Comparison of ENCODE assay signal across 7 mouse cellular contexts in genomic region chr15:77366706-77367484, GRCm38 (mm10). TPM values are rescaled to one million over a fixed set of nuclear protein-coding genes. Genes with fewer than 3 reads are reported as not detected.
DNase-seq lines count a peak whose midpoint lies in the region; ATAC-seq and TF ChIP-seq lines count a peak whose summit lies in the region.

No protein-coding gene starts in this region.

- peak overlapping the region; percentile 51 for H3K4me2 ChIP-seq in intestine, embryonic 14.5 days (ENCODE audit: low read length)
- peak overlapping the region; percentile 50 for H3K4me2 ChIP-seq in midbrain, embryonic 11.5 days

- intact Hi-C loops in left cerebral cortex, postnatal 25 days (cut with DNase I) = loop anchor here (2.0 to 10.0 kb wide), 4 partner anchors 98 to 395 kb away; no protein-coding TSS in a partner anchor

- H3K9ac ChIP-seq in intestine, embryonic 14.5 days (ENCODE audit: low read length) = peak overlapping the region; percentile 52
- H3K9ac ChIP-seq in midbrain, embryonic 11.5 days (ENCODE audit: low read length) = peak overlapping the region; percentile 60

- 2% methylated on average over 26 of the region's 26 CpGs for WGBS in intestine, embryonic 14.5 days
- under 1% methylated on average over 26 of the region's 26 CpGs for WGBS in midbrain, embryonic 11.5 days
- WGBS in small intestine, adult 2 months = 8% methylated on average over 26 of the region's 26 CpGs

- no peaks in the 10 kb centered on the region for H3K27me3 ChIP-seq in intestine, embryonic 14.5 days (replicated peaks; ENCODE audit: control insufficient read depth, insufficient read depth, low read length)
- no peaks in the 10 kb centered on the region for H3K27me3 ChIP-seq in midbrain, embryonic 11.5 days (ENCODE audit: control insufficient read depth, insufficient read depth, low read length)
- no peaks in the 10 kb centered on the region for H3K27me3 ChIP-seq in small intestine, adult 2 months (ENCODE audit: control insufficient read depth, insufficient read depth, low read length)

- peak; percentile 46 for TF ChIP-seq CTCF in cortical plate, adult 2 months (IDR thresholded peaks at IDR 0.05; ENCODE audit: extremely low read depth, insufficient read depth, low read length)
- peak; percentile 54 for TF ChIP-seq CTCF in small intestine, adult 2 months (IDR thresholded peaks at IDR 0.05; ENCODE audit: extremely low read depth, insufficient read length, insufficient replicate concordance, low read depth, low read length)

- ATAC-seq in intestine, embryonic 14.5 days (replicated peaks; ENCODE audit: low FRiP score, low TSS enrichment, low read depth) = peak; percentile 59
- ATAC-seq in midbrain, embryonic 11.5 days (ENCODE audit: low FRiP score) = peak; percentile 51

- H3K4me3 ChIP-seq in cortical plate, adult 2 months (ENCODE audit: insufficient read depth, low read length) = no peak overlapping the region
- H3K4me3 ChIP-seq in intestine, embryonic 14.5 days (ENCODE audit: low read depth, low read length) = peak overlapping the region; percentile 20
- H3K4me3 ChIP-seq in midbrain, embryonic 11.5 days (ENCODE audit: low read depth, low read length) = peak overlapping the region; percentile 27
- H3K4me3 ChIP-seq in small intestine, adult 2 months (ENCODE audit: low read depth, low read length) = peak overlapping the region; percentile 31

- H3K9me3 ChIP-seq in intestine, embryonic 14.5 days (ENCODE audit: control insufficient read depth, low read length) = no peaks in the 10 kb centered on the region
- H3K9me3 ChIP-seq in midbrain, embryonic 11.5 days (ENCODE audit: control insufficient read depth, low read length) = no peaks in the 10 kb centered on the region

- peaks cover 16% of the 10 kb centered on the region for H3K4me1 ChIP-seq in cortical plate, adult 2 months (ENCODE audit: control insufficient read depth, insufficient read depth, low read length)
- H3K4me1 ChIP-seq in intestine, embryonic 14.5 days (replicated peaks; ENCODE audit: control insufficient read depth, insufficient read depth, low read length) = peaks cover 33% of the 10 kb centered on the region; the same call in 1 of the 2 replicates
- peaks cover 19% of the 10 kb centered on the region for H3K4me1 ChIP-seq in midbrain, embryonic 11.5 days (ENCODE audit: control insufficient read depth, insufficient read depth, low read length)
- peaks cover 8% of the 10 kb centered on the region for H3K4me1 ChIP-seq in small intestine, adult 2 months (ENCODE audit: control insufficient read depth, insufficient read depth, insufficient read length, low read length)

- peak; percentile 15; the same call in 1 of the 2 replicates for TF ChIP-seq POLR2A in cortical plate, adult 2 months (IDR thresholded peaks at IDR 0.05; ENCODE audit: extremely low read depth, insufficient read depth, low read length)
- no peak for TF ChIP-seq POLR2A in small intestine, adult 2 months (IDR thresholded peaks at IDR 0.05; ENCODE audit: low read depth, low read length)

- H3K27ac ChIP-seq in cortical plate, adult 2 months (ENCODE audit: insufficient read depth, low read length) = peak overlapping the region; percentile 94
- H3K27ac ChIP-seq in intestine, embryonic 14.5 days (ENCODE audit: low read depth) = peak overlapping the region; percentile 95
- peak overlapping the region; percentile 62 for H3K27ac ChIP-seq in midbrain, embryonic 11.5 days (ENCODE audit: low read depth, low read length)
- H3K27ac ChIP-seq in small intestine, adult 2 months (ENCODE audit: insufficient read depth, low read depth, low read length) = peak overlapping the region; percentile 86

- no peaks in the 10 kb centered on the region for H3K36me3 ChIP-seq in intestine, embryonic 14.5 days (ENCODE audit: control insufficient read depth, insufficient read depth, low read length)
- H3K36me3 ChIP-seq in midbrain, embryonic 11.5 days (ENCODE audit: control insufficient read depth, insufficient read depth, low read length) = no peaks in the 10 kb centered on the region
- H3K36me3 ChIP-seq in small intestine, adult 2 months (ENCODE audit: control insufficient read depth, insufficient read depth, low read length) = no peaks in the 10 kb centered on the region

- DNase-seq in adrenal gland, adult 18-20 months (ENCODE audit: low spot score in 2 of 2) = peak; percentile 79 to 83
- DNase-seq in gastrocnemius, postnatal 10 days = peak; percentile 89
- peak; percentile 90 for DNase-seq in intestine, embryonic 14.5 days (ENCODE audit: low spot score)
- peak; percentile 79 to 90 for DNase-seq in left cerebral cortex, postnatal 25 days (ENCODE audit: low spot score in 2 of 2)
- DNase-seq in midbrain, embryonic 11.5 days (ENCODE audit: low spot score, missing footprints) = peak; percentile 98

RNA-seq across cellular contexts. Expression of gene Apol7a, which starts 32.0 kb away (rescaled TPM):
- total RNA-seq in adrenal gland, adult 18-20 months (2021) = under 1 TPM in 1 of 2 experiments, not detected in 1; 0.22 TPM
- 1.1 and 1.2 TPM in 2 replicates for polyA plus RNA-seq in cortical plate, adult 2 months (2012; rRNA removed)
- total RNA-seq in gastrocnemius, postnatal 10 days (2021) = under 1 TPM; 0.14 to 0.29 TPM
- 8.9 and 9.7 TPM in 2 replicates for polyA plus RNA-seq in intestine, embryonic 14.5 days (2014; fragmentation: Nextera tagmentation; extraction: Ambion mirVana)
- total RNA-seq in left cerebral cortex, postnatal 25 days (2021) = under 1 TPM in 1 of 2 experiments, not detected in 1; 0.50 TPM
- polyA plus RNA-seq in midbrain, embryonic 11.5 days (2014; fragmentation: Nextera tagmentation; extraction: Ambion mirVana) = not detected in 2 replicates
- 31.4 and 88.8 TPM in 2 replicates for polyA plus RNA-seq in small intestine, adult 2 months (2012; rRNA removed)

RNA-seq across cellular contexts. Expression of gene Apol9a, which starts 44.0 kb away (rescaled TPM):
- 1 to 10 TPM in 1 of 2 experiments, under 1 TPM in 1; 0.70 to 2.2 TPM for total RNA-seq in adrenal gland, adult 18-20 months (2021)
- 0.40 and 0.46 TPM in 2 replicates for polyA plus RNA-seq in cortical plate, adult 2 months (2012; rRNA removed)
- not detected for total RNA-seq in gastrocnemius, postnatal 10 days (2021)
- 0.26 and 0.43 TPM in 2 replicates for polyA plus RNA-seq in intestine, embryonic 14.5 days (2014; fragmentation: Nextera tagmentation; extraction: Ambion mirVana)
- total RNA-seq in left cerebral cortex, postnatal 25 days (2021) = not detected
- polyA plus RNA-seq in midbrain, embryonic 11.5 days (2014; fragmentation: Nextera tagmentation; extraction: Ambion mirVana) = not detected in 2 replicates
- 41.6 and 153 TPM in 2 replicates for polyA plus RNA-seq in small intestine, adult 2 months (2012; rRNA removed)

Comparison
In these comparisons a context has a peak if more than half of its experiments do, and no peak if none do; other contexts are left out.
1. RNA of gene Apol9a, which starts 44.0 kb away (polyA plus RNA-seq): 41.6 to 153 TPM in small intestine, adult 2 months; 0.40 to 0.46 TPM in cortical plate, adult 2 months, 0.26 to 0.43 TPM in intestine, embryonic 14.5 days and not detected in midbrain, embryonic 11.5 days; every median in the first group is over 10 times any median in the second.
2. Peak in every context shown above with its lines, with median percentiles within 50 percentile points of each other: DNase-seq and H3K27ac ChIP-seq.